In the genomic region with DNA sequence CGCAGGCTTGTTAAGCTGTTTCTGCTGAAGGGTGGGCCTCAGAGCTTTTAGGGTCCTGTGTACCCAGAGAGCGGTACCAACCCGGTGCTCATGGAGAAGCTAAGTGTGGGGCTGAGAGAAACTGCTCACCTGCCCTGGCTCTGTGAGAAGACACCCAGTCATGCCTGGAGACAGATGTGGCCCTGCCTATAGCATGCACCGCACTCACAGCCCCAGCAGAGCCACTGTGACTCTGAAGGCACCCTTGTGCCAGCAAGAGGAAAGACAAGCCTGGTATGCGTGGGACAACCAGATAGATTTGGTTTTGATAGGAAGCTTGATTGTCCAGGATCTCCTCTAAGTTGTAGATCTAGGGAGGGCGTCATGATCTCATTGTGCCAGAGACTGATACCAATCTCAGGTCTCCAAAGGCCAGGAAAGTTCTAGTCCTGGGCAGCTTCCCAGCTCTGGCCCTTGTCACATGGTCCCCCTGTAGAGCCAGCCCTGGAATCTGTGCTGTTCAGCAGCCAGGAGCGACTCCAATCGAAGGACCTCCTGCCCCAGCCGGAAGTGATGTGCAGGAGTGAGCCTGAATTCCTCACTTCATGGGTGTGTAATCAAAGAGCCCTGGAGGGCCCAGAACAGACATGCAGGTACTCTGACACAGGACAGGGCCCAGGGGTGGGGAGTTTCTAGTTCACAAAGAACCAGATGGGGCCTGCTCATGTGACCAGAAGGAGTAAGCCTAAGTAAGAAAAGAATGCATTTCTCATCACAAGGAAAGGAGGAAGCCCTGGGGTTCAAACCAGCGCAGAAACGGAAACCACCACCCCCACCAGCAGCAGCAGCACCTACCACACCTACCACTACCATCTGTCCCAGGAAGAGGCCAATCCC, we compare ENCODE assay signal across 8 mouse cellular contexts.
DNase-seq lines count a peak whose midpoint lies in the region; ATAC-seq and TF ChIP-seq lines count a peak whose summit lies in the region.
"Had no signal": no experiment of that assay in that cellular context is flagged by ENCODE, and none has a peak within 500 bp of the region (broad histone marks: within the 10 kb centered on the region; RNA-seq: fewer than 3 reads in every experiment).

No protein-coding gene starts in this region.

- TF ChIP-seq POLR2A in CH12.LX (IDR thresholded peaks at IDR 0.05; ENCODE audit: low read depth, low read length), result no peak

- TF ChIP-seq CTCF in CH12.LX (conservative IDR thresholded peaks at IDR 0.05 in 1 of 2, IDR thresholded peaks at IDR 0.05 in 1 of 2; ENCODE audit: low read depth in 2 of 2, low read length in 2 of 2), result no peak

- TF ChIP-seq EP300 in CH12.LX (IDR thresholded peaks at IDR 0.05; ENCODE audit: low read length), result no peak

- no peak overlapping the region for H3K9ac ChIP-seq in CH12.LX (ENCODE audit: insufficient read depth, low read depth)
- no peak overlapping the region for H3K9ac ChIP-seq in liver, embryonic 15.5 days
- no peak overlapping the region for H3K9ac ChIP-seq in intestine, embryonic 15.5 days
- H3K9ac ChIP-seq in intestine, embryonic 16.5 days (ENCODE audit: low read depth, low read length), result no peak overlapping the region
- H3K9ac ChIP-seq: hindbrain, embryonic 14.5 days had no signal

- H3K36me3 ChIP-seq in CH12.LX (replicated peaks in 1 of 2; ENCODE audit: control insufficient read depth in 1 of 2, insufficient read depth in 1 of 2, low read length in 1 of 2), result no peaks in the 10 kb centered on the region
- no peaks in the 10 kb centered on the region for H3K36me3 ChIP-seq in liver, embryonic 15.5 days (replicated peaks)
- H3K36me3 ChIP-seq in intestine, embryonic 15.5 days, result no peaks in the 10 kb centered on the region
- no peaks in the 10 kb centered on the region for H3K36me3 ChIP-seq in intestine, embryonic 16.5 days (ENCODE audit: control insufficient read depth, insufficient read depth, low read length)

- peak; percentile 51 to 57; a peak in 3 of 4 replicates for ATAC-seq in hematopoietic stem cell, adult 5-6 weeks (replicated peaks in 1 of 2; ENCODE audit: insufficient read depth in 1 of 2, low FRiP score in 2 of 2, low TSS enrichment in 1 of 2, low read depth in 1 of 2, poor library complexity in 2 of 2, severe bottlenecking in 2 of 2)
- ATAC-seq in liver, embryonic 15.5 days (ENCODE audit: insufficient read depth), result 0 out of 2 replicates have a peak, but pooled peaks have one; percentile 18
- no peak for ATAC-seq in intestine, embryonic 15.5 days
- no peak for ATAC-seq in intestine, embryonic 16.5 days
- ATAC-seq in frontal cortex, adult (ENCODE audit: low TSS enrichment), result no peak

- H3K9me3 ChIP-seq in CH12.LX (replicated peaks; ENCODE audit: low read length), result peaks cover 8% of the 10 kb centered on the region
- no peaks in the 10 kb centered on the region for H3K9me3 ChIP-seq in liver, embryonic 15.5 days (replicated peaks)
- no peaks in the 10 kb centered on the region for H3K9me3 ChIP-seq in intestine, embryonic 15.5 days
- H3K9me3 ChIP-seq in intestine, embryonic 16.5 days (ENCODE audit: control insufficient read depth, low read length), result 0 out of 2 replicates have a peak, but pooled peaks cover 3% of the 10 kb centered on the region

- H3K4me3 ChIP-seq in CH12.LX (replicated peaks in 1 of 3; ENCODE audit: low read depth in 2 of 3, low read length in 2 of 3, poor library complexity in 1 of 3), result no peak overlapping the region
- H3K4me3 ChIP-seq in liver, embryonic 15.5 days (replicated peaks), result no peak overlapping the region
- no peak overlapping the region for H3K4me3 ChIP-seq in intestine, embryonic 15.5 days (replicated peaks)
- no peak overlapping the region for H3K4me3 ChIP-seq in intestine, embryonic 16.5 days (ENCODE audit: low read length)

- peak; percentile 17 for DNase-seq in CH12.LX (ENCODE audit: extremely low read depth)
- peak; percentile 23 for DNase-seq in adrenal gland, postnatal 25 days

- H3K4me1 ChIP-seq in CH12.LX (ENCODE audit: control insufficient read depth in 1 of 2, insufficient read depth in 2 of 2), result peaks cover 2 to 23% of the 10 kb centered on the region in 2 experiments
- 0 out of 2 replicates have a peak, but pooled peaks cover 9% of the 10 kb centered on the region for H3K4me1 ChIP-seq in liver, embryonic 15.5 days (replicated peaks)
- H3K4me1 ChIP-seq in intestine, embryonic 15.5 days (replicated peaks), result 0 out of 2 replicates have a peak, but pooled peaks cover 3% of the 10 kb centered on the region
- H3K4me1 ChIP-seq in intestine, embryonic 16.5 days (ENCODE audit: control insufficient read depth, insufficient read depth, low read length), result peaks cover 2% of the 10 kb centered on the region; the same call in 1 of the 2 replicates

- H3K27ac ChIP-seq in CH12.LX (ENCODE audit: insufficient read depth, low read depth), result no peak overlapping the region
- peak overlapping the region; percentile 51; the same call in 1 of the 2 replicates for H3K27ac ChIP-seq in liver, embryonic 15.5 days (replicated peaks)
- H3K27ac ChIP-seq in intestine, embryonic 15.5 days, result no peak overlapping the region
- no peak overlapping the region for H3K27ac ChIP-seq in intestine, embryonic 16.5 days (ENCODE audit: low read length)
- H3K27ac ChIP-seq: hindbrain, embryonic 14.5 days had no signal

- no peak for TF ChIP-seq RAD21 in CH12.LX (IDR thresholded peaks at IDR 0.05; ENCODE audit: low read depth, low read length)

- WGBS in liver, embryonic 15.5 days (ENCODE audit: insufficient replicate concordance), result 32% methylated on average over 11 of the region's 11 CpGs
- WGBS in intestine, embryonic 15.5 days, result 72% methylated on average over 11 of the region's 11 CpGs
- WGBS in intestine, embryonic 16.5 days, result 68% methylated on average over 11 of the region's 11 CpGs

- dilution Hi-C loops in CH12.LX (cut with MboI; ENCODE audit: extremely low pct_ligation_motif_present, extremely low pct_unique_long_range_greater_than_20kb, low sequenced_read_pairs), result no loop called here

- in situ Hi-C loops in CH12.LX (cut with MboI; ENCODE audit: low pct_ligation_motif_present, low pct_unique_long_range_greater_than_20kb, low sequenced_read_pairs), result no loop called here

- H3K27me3 ChIP-seq in CH12.LX (replicated peaks), result no peaks in the 10 kb centered on the region
- no peaks in the 10 kb centered on the region for H3K27me3 ChIP-seq in liver, embryonic 15.5 days
- no peaks in the 10 kb centered on the region for H3K27me3 ChIP-seq in intestine, embryonic 15.5 days (replicated peaks)
- H3K27me3 ChIP-seq in intestine, embryonic 16.5 days (replicated peaks; ENCODE audit: control insufficient read depth, insufficient read depth, low read length), result no peaks in the 10 kb centered on the region

- H3K79me2 ChIP-seq in CH12.LX (replicated peaks; ENCODE audit: control insufficient read depth, extremely low read depth, insufficient read depth, poor library complexity, severe bottlenecking), result no peaks in the 10 kb centered on the region

- H3K4me2 ChIP-seq in CH12.LX (ENCODE audit: insufficient read depth, low read depth, poor library complexity, severe bottlenecking), result no peak overlapping the region
- no peak overlapping the region for H3K4me2 ChIP-seq in liver, embryonic 15.5 days
- H3K4me2 ChIP-seq in intestine, embryonic 15.5 days (replicated peaks), result no peak overlapping the region
- no peak overlapping the region for H3K4me2 ChIP-seq in intestine, embryonic 16.5 days (ENCODE audit: low read depth, low read length)
- H3K4me2 ChIP-seq: hindbrain, embryonic 14.5 days had no signal

TF ChIP-seq in CH12.LX, 34 proteins besides CTCF, POLR2A, EP300 and RAD21:
- TF ChIP-seq ETS1 (conservative IDR thresholded peaks at IDR 0.05; ENCODE audit: low read depth, low read length) (no peak), GABPA (IDR thresholded peaks at IDR 0.05; ENCODE audit: insufficient replicate concordance, low read depth, low read length) (no peak), RCOR1 (conservative IDR thresholded peaks at IDR 0.05; ENCODE audit: low read depth, low read length) (no peak), USF2 (conservative IDR thresholded peaks at IDR 0.05; ENCODE audit: low read depth, low read length) (no peak), MAZ (IDR thresholded peaks at IDR 0.05; ENCODE audit: low read depth, low read length) (no peak), UBTF (IDR thresholded peaks at IDR 0.05; ENCODE audit: low read depth, low read length) (no peak)

Comparison
In these comparisons a context has a peak if more than half of its experiments do, and no peak if none do; other contexts are left out.
1. ATAC-seq: peak in hematopoietic stem cell, adult 5-6 weeks (2 of 2) and liver, embryonic 15.5 days (single experiment); none in intestine, embryonic 15.5 days (single experiment), intestine, embryonic 16.5 days (single experiment) and frontal cortex, adult (single experiment).